Mouse (Mus musculus) embryonic facial prominence, embryonic 14.5 days (tissue): ENCODE results near the gene Nkap. TPM values are rescaled to one million over a fixed set of nuclear protein-coding genes. Genes with fewer than 3 reads are reported as not detected.
"Not testable (repeated sequence)": the region's sequence is repeated elsewhere in the genome, so short reads cannot be mapped to it uniquely, and the experiment has no call there.

Experiments
- ATAC-seq: fragments of 200-750 bp; cut with Nextera tagmentation; 2 replicates; pipeline ENCODE4 v1.8.0; 2017; ENCODE audit warnings: low read depth, moderate number of reproducible peaks, moderate TSS enrichment
- DNase-seq: peaks from one replicate; pipeline ENCODE4 v3.0.0-alpha.2; 2015; ENCODE audit warnings: low spot score
- H3K27ac ChIP-seq: fragments of 300-500 bp; sonication (generic); replicated peaks from 2 replicates; pipeline ENCODE4 v1.5.1; 2014; ENCODE audit warnings: low read depth, mild to moderate bottlenecking, low read length, moderate library complexity
- H3K27me3 ChIP-seq: fragments of 300-500 bp; sonication (generic); replicated peaks from 2 replicates; pipeline ENCODE4 v1.6.1; 2014; ENCODE audit warnings: low read length; ENCODE audit not compliant: control insufficient read depth, insufficient read depth
- H3K36me3 ChIP-seq: fragments of 300-500 bp; sonication (generic); 2 replicates; pipeline ENCODE4 v1.6.1; 2014; ENCODE audit warnings: low read length, mixed read lengths; ENCODE audit not compliant: control insufficient read depth, insufficient read depth
- H3K4me1 ChIP-seq: fragments of 300-500 bp; sonication (generic); 2 replicates; pipeline ENCODE4 v1.6.1; 2014; ENCODE audit warnings: antibody characterized with exemption, low read length; ENCODE audit not compliant: control insufficient read depth, insufficient read depth
- H3K4me2 ChIP-seq: fragments of 300-500 bp; sonication (generic); 2 replicates; pipeline ENCODE4 v1.6.1; 2014; ENCODE audit warnings: low read depth, mild to moderate bottlenecking, low read length, moderate library complexity, mixed read lengths
- H3K4me3 ChIP-seq: fragments of 300-500 bp; sonication (generic); 2 replicates; pipeline ENCODE4 v1.5.1; 2014; ENCODE audit warnings: low read depth, mild to moderate bottlenecking, low read length
- H3K9ac ChIP-seq: fragments of 300-500 bp; sonication (generic); 2 replicates; pipeline ENCODE4 v1.6.1; 2014; ENCODE audit warnings: low read depth, mild to moderate bottlenecking, low read length, moderate library complexity, mixed read lengths
- H3K9me3 ChIP-seq: fragments of 300-500 bp; sonication (generic); 2 replicates; pipeline ENCODE4 v1.6.1; 2016; ENCODE audit warnings: low read length; ENCODE audit not compliant: control insufficient read depth
- WGBS: fragments of 180-500 bp; shearing (Covaris S2); extraction: QIAGEN DNeasy Blood & Tissue Kit; methylation state at CpG from one replicate; pipeline ENCODE4 v1.1.7; 2014; 5-methylcytosine and 5-hydroxymethylcytosine counted together
- polyA plus RNA-seq: library from polyadenylated mRNA; unstranded; fragments of >200 nt; fragmentation: Nextera tagmentation; extraction: Ambion mirVana; gene quantifications from 2 replicates; pipeline ENCODE4 v1.2.1, GENCODE M21; 2014

Gene Nkap
- polyA plus RNA-seq, 1 experiment from 2014 or later, result 12.6 TPM

DNA sequence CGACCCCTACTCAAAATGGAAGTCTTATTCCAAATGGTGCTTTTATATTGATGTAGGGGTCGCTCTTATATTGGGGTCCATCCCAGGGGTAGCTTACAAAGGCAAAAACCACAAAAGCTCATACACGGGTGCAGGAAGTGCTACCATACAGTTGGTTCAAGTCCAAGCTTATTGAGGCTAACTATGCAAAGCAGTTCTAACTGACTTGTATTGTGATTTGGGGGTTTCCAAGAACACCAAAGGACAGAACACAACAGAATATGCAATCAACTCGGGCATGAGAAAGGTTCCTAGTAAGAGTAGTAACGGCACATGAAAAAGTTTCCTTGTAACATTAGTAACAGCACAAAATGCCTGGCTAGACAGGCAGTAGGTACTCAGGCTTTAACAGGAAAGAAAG lies 6.4 kb upstream of the Nkap start:
- H3K4me2 ChIP-seq, result no peak overlapping the region
- no peak overlapping the region for H3K9ac ChIP-seq
- DNase-seq (no peak), ATAC-seq (no peak)
- H3K4me3 ChIP-seq, result no peak overlapping the region
- no peaks in the 10 kb centered on the region for H3K27me3 ChIP-seq
- WGBS, result 75% methylated on average over 5 of the region's 5 CpGs
- H3K9me3 ChIP-seq, result no peaks in the 10 kb centered on the region
- H3K36me3 ChIP-seq, result no peaks in the 10 kb centered on the region
- no peak overlapping the region for H3K27ac ChIP-seq
- H3K4me1 ChIP-seq, result no peaks in the 10 kb centered on the region

DNA sequence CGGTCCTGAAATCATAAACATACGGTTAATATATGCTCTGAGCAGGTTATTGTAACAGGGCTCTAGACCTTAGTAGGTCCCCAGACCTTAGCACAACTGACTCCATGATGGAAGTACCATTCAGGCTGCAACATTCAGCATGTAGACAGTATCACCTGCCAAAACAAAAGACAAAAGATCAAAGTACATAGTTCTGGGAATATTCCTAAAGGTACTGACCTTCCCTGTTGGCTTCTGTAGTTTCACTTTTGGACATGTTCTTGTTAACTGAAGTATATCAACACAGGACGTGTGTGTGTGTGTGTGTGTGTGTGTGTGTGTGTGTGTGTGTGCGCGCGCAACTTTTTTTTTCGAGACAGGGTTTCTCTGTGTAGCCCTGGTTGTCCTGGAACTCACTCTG lies 1.1 kb upstream of the Nkap start:
- no peak overlapping the region for H3K9ac ChIP-seq
- 92% methylated on average over 7 of the region's 7 CpGs for WGBS
- DNase-seq (no peak), ATAC-seq (no peak)
- H3K4me1 ChIP-seq, result no peaks in the 10 kb centered on the region
- H3K27me3 ChIP-seq, result no peaks in the 10 kb centered on the region
- H3K4me2 ChIP-seq, result no peak overlapping the region
- H3K9me3 ChIP-seq, result no peaks in the 10 kb centered on the region
- H3K4me3 ChIP-seq, result no peak overlapping the region
- no peaks in the 10 kb centered on the region for H3K36me3 ChIP-seq
- no peak overlapping the region for H3K27ac ChIP-seq

DNA sequence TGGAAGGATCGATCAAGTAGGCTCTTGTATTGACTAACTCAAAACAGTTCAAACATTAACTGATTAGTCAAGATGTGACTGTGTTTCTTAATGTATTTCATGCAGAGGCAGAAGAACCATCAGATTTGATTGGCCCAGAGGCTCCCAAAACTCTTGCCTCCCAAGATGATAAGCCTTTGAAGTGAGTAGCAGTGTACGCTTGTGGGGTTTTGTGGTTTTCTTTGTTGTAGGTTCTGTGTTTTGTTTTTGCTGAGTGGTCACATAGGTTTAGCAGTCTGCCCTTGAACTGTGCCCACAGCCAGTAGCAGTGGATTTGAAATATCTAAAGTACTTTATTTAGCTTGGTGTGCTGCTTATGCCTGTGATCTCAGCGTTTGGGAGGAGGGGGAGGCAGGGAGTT lies 15.1 kb downstream of the Nkap start:
- DNase-seq, result no peak
- no peak overlapping the region for H3K9ac ChIP-seq

DNA sequence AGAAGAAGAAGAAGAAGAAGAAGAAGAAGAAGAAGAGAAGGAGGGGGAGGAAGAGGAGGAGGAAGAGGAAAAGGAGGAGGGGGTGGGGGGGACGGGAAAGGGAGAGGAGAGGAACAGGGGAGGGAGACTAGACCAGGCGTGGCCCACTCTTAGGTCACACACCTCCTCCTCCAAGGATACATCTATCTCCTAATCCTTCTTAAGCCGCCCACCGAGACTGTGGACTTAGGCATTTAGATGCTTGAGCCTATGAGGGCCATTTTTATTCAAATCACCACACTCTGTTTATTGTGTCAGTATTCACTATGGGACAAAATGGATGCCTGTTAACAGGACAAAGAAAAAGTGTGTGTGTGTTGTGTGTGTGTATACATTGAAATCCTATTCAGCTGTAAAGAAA lies 17.9 kb downstream of the Nkap start:
- not testable (repeated sequence) for H3K4me3 ChIP-seq, H3K9ac ChIP-seq, DNase-seq, H3K9me3 ChIP-seq, H3K4me2 ChIP-seq, H3K27ac ChIP-seq, H3K27me3 ChIP-seq, ATAC-seq, H3K4me1 ChIP-seq
- peaks cover 26% of the 10 kb centered on the region; the same call in 1 of the 2 replicates for H3K36me3 ChIP-seq
- 75% methylated on average over 1 of the region's 4 CpGs for WGBS

More for the DNA sequence above, 15.1 kb downstream of the Nkap start:
- Histone ChIP-seq H3K4me3 (no peak overlapping the region), H3K4me1 (no peaks in the 10 kb centered on the region), H3K27ac (no peak overlapping the region), H3K4me2 (no peak overlapping the region), H3K36me3 (peaks cover 41% of the 10 kb centered on the region; the same call in 1 of the 2 replicates), H3K27me3 (no peaks in the 10 kb centered on the region), H3K9me3 (no peaks in the 10 kb centered on the region)
- 88% methylated on average over 3 of the region's 3 CpGs for WGBS
- no peak for ATAC-seq

DNA sequence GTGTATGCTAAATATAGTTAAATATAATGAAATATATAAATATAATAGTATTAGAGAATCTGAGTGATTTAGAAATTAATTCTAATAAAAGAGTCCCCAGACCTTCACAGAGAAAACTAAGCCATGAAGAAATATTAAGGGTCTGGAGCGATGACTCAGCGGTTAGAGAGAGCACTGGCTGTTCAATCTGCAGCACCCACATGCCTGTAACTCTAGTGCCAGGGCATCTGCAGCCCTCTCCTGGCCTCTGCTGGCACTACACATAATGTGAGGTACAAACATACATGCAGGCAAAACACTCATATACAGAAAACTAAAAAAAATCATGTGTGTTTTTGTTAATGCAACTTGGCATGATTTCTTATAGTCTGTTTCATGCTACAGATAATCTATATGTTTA lies 18.4 kb downstream of the Nkap start:
- Histone ChIP-seq H3K4me3 (no peak overlapping the region), H3K4me2 (no peak overlapping the region), H3K4me1 (no peaks in the 10 kb centered on the region), H3K27me3 (no peaks in the 10 kb centered on the region), H3K9me3 (no peaks in the 10 kb centered on the region), H3K27ac (no peak overlapping the region), H3K9ac (no peak overlapping the region), H3K36me3 (peaks cover 26% of the 10 kb centered on the region; the same call in 1 of the 2 replicates)
- DNase-seq (peak; percentile 10), ATAC-seq (no peak)
- WGBS, result 93% methylated on average over 2 of the region's 2 CpGs

DNA sequence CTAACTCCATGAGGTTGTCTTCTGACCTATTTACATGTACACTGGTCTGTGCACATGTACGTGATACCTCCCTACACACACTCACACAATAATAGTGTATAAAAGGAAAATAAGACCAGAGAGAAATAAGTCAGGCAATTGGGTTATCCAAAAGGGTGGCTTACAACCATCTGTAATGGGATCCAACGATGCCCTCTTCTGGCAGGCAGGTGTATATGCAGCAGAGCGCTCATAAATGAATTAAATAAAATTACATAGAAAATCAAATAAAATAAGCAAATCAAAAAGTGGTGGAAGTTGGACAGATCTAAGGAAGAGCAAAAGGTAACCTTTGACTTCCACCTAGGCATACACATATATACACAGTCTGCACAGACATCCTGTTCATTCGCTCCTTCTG lies 31.2 kb downstream of the Nkap start:
- Histone ChIP-seq H3K9ac (no peak overlapping the region), H3K4me1 (no peaks in the 10 kb centered on the region), H3K27ac (no peak overlapping the region), H3K4me2 (no peak overlapping the region), H3K9me3 (no peaks in the 10 kb centered on the region), H3K27me3 (no peaks in the 10 kb centered on the region), H3K4me3 (no peak overlapping the region), H3K36me3 (no peaks in the 10 kb centered on the region)
- no peak for DNase-seq
- WGBS, result 58% methylated on average over 4 of the region's 4 CpGs
- no peak for ATAC-seq

DNA sequence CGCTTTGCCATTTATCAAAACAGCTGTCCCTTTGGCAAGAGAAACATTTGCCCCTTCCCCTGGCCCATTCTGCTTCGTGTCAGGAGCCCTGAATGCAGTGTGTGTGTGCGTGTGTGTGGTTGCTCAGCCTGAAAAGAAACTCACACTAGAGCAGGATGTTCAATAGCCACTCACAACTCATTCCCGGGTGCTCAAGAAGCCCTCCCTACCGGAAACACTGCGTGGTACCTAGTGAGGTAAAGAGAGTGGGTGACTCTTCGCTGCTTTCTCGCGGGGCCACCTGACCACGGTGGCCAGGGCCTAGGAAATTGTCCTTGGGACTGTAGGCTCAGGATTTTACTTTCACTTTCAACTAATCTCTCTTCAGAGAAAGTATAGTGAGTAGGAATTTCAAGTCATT lies 34.6 kb downstream of the Nkap start:
- H3K27me3 ChIP-seq, result no peaks in the 10 kb centered on the region
- no peak overlapping the region for H3K27ac ChIP-seq
- DNase-seq, result no peak
- no peak overlapping the region for H3K9ac ChIP-seq
- WGBS, result 85% methylated on average over 10 of the region's 10 CpGs
- ATAC-seq, result no peak
- H3K4me1 ChIP-seq, result no peaks in the 10 kb centered on the region
- no peaks in the 10 kb centered on the region for H3K36me3 ChIP-seq
- H3K4me2 ChIP-seq, result no peak overlapping the region
- H3K9me3 ChIP-seq, result no peaks in the 10 kb centered on the region
- H3K4me3 ChIP-seq, result no peak overlapping the region

DNA sequence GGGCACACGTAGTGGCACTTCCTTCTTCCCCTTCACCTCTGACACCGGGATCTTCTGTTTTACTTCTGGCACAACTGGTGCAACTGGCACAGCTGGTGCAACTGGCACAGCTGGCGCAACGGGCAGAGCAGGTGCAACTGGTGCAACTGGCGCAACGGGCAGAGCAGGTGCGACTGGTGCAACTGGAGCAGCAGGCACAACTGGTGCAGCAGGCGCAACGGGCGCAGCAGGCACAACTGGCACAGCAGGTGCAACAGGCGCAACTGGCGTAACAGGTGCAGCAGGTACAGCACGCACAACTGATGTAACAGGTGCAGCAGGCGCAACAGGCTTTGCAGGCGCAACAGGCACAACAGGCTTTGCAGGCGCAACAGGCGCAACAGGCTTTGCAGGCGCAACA lies 36.5 kb downstream of the Nkap start:
- H3K4me1 ChIP-seq, result no peaks in the 10 kb centered on the region
- H3K36me3 ChIP-seq, result no peaks in the 10 kb centered on the region
- DNase-seq, result no peak
- H3K4me2 ChIP-seq, result no peak overlapping the region
- H3K4me3 ChIP-seq, result no peak overlapping the region
- WGBS, result 77% methylated on average over 18 of the region's 18 CpGs
- H3K9me3 ChIP-seq, result no peaks in the 10 kb centered on the region
- H3K27ac ChIP-seq, result no peak overlapping the region
- H3K27me3 ChIP-seq, result no peaks in the 10 kb centered on the region
- ATAC-seq, result no peak
- no peak overlapping the region for H3K9ac ChIP-seq

DNA sequence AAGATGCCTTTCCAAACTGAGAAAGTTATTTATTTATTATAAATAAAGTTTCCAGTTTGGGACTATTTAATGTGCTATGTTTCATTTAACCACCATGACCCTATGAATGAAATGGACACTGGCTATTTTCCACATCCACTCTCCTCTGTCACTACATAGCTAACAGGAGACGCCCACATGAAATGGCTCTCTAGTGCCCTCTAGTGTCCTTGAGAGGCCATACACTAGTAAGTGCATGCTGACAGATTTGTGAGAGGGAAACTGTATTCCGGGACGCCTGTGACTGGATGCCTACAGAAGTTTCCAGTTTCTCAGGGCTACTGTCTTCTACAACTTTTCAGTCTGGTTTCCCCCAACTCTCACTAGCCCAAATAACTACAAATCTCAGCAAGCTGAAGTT lies 40.5 kb downstream of the Nkap start:
- no peak overlapping the region for H3K4me2 ChIP-seq
- DNase-seq, result peak; percentile 44
- no peak overlapping the region for H3K4me3 ChIP-seq
- no peaks in the 10 kb centered on the region for H3K27me3 ChIP-seq
- no peak overlapping the region for H3K27ac ChIP-seq
- ATAC-seq, result no peak
- H3K9ac ChIP-seq, result no peak overlapping the region
- no peaks in the 10 kb centered on the region for H3K36me3 ChIP-seq
- no peaks in the 10 kb centered on the region for H3K9me3 ChIP-seq
- no peaks in the 10 kb centered on the region for H3K4me1 ChIP-seq
- WGBS, result 23% methylated on average over 3 of the region's 3 CpGs
